In genomic region chr19:5041588-5041987, GRCm38 (mm10) we compare ENCODE assay signal across 8 mouse cellular contexts. TPM values are rescaled to one million over a fixed set of nuclear protein-coding genes. Genes with fewer than 3 reads are reported as not detected.
DNase-seq lines count a peak whose midpoint lies in the region; ATAC-seq and TF ChIP-seq lines count a peak whose summit lies in the region.

No protein-coding gene starts in this region.

- H3K9me3 ChIP-seq in embryonic facial prominence, embryonic 11.5 days (replicated peaks; ENCODE audit: control insufficient read depth, low read length), result no peaks in the 10 kb centered on the region
- H3K9me3 ChIP-seq in intestine, embryonic 14.5 days (ENCODE audit: control insufficient read depth, low read length), result no peaks in the 10 kb centered on the region
- H3K9me3 ChIP-seq in midbrain, postnatal 0 days (ENCODE audit: low read length), result no peaks in the 10 kb centered on the region

- no peak for DNase-seq in layer of hippocampus, adult 2 months (ENCODE audit: low spot score in 2 of 2)
- no peak for DNase-seq in layer of hippocampus, postnatal 25 days (ENCODE audit: extremely low spot score in 1 of 2, low spot score in 1 of 2)
- no peak for DNase-seq in embryonic facial prominence, embryonic 11.5 days (ENCODE audit: low spot score)
- DNase-seq in intestine, embryonic 14.5 days (ENCODE audit: low spot score), result no peak
- no peak for DNase-seq in midbrain, postnatal 0 days (ENCODE audit: low spot score)
- DNase-seq in embryo, embryonic 9.5 days (ENCODE audit: extremely low spot score), result no peak
- no peak for DNase-seq in cerebellum, postnatal 4 days (ENCODE audit: low spot score in 2 of 2)
- DNase-seq in cerebellum, adult 11-12 months, result no peak

- peak overlapping the region; percentile 96 for H3K27ac ChIP-seq in layer of hippocampus, adult 2 months
- 0 out of 2 replicates have a peak overlapping the region, but pooled peaks have one; percentile 4 for H3K27ac ChIP-seq in embryonic facial prominence, embryonic 11.5 days (replicated peaks; ENCODE audit: low read depth, low read length)
- H3K27ac ChIP-seq in intestine, embryonic 14.5 days (ENCODE audit: low read depth), result peak overlapping the region; percentile 5; the same call in 1 of the 2 replicates
- H3K27ac ChIP-seq in midbrain, postnatal 0 days (ENCODE audit: low read depth, low read length), result 0 out of 2 replicates have a peak overlapping the region, but pooled peaks have one; percentile 3

- peak overlapping the region; percentile 92 for H3K4me3 ChIP-seq in layer of hippocampus, adult 2 months
- H3K4me3 ChIP-seq in embryonic facial prominence, embryonic 11.5 days (ENCODE audit: low read depth, low read length), result peak overlapping the region; percentile 86
- H3K4me3 ChIP-seq in intestine, embryonic 14.5 days (ENCODE audit: low read depth, low read length), result peak overlapping the region; percentile 95
- H3K4me3 ChIP-seq in midbrain, postnatal 0 days (ENCODE audit: low read depth, low read length), result peak overlapping the region; percentile 82

- TF ChIP-seq CTCF in layer of hippocampus, adult 2 months (conservative IDR thresholded peaks at IDR 0.05), result no peak
- no peak for TF ChIP-seq CTCF in midbrain, postnatal 0 days (IDR thresholded peaks at IDR 0.05)

- 0 out of 2 replicates have a peak, but pooled peaks have one; percentile 1 for ATAC-seq in embryonic facial prominence, embryonic 11.5 days (replicated peaks; ENCODE audit: insufficient number of reproducible peaks, low FRiP score, low TSS enrichment, low read depth)
- ATAC-seq in intestine, embryonic 14.5 days (replicated peaks; ENCODE audit: low FRiP score, low TSS enrichment, low read depth), result no peak
- no peak for ATAC-seq in midbrain, postnatal 0 days (ENCODE audit: low FRiP score)

- H3K27me3 ChIP-seq in embryonic facial prominence, embryonic 11.5 days (ENCODE audit: control insufficient read depth, insufficient read depth, low read length), result no peaks in the 10 kb centered on the region
- no peaks in the 10 kb centered on the region for H3K27me3 ChIP-seq in intestine, embryonic 14.5 days (replicated peaks; ENCODE audit: control insufficient read depth, insufficient read depth, low read length)
- no peaks in the 10 kb centered on the region for H3K27me3 ChIP-seq in midbrain, postnatal 0 days (ENCODE audit: insufficient read depth, low read length)

- H3K9ac ChIP-seq in embryonic facial prominence, embryonic 11.5 days (replicated peaks; ENCODE audit: low read length), result peak overlapping the region; percentile 86
- H3K9ac ChIP-seq in intestine, embryonic 14.5 days (ENCODE audit: low read length), result peak overlapping the region; percentile 72
- H3K9ac ChIP-seq in midbrain, postnatal 0 days (replicated peaks; ENCODE audit: low read length, poor library complexity, severe bottlenecking), result peak overlapping the region; percentile 76

- peak overlapping the region; percentile 86 for H3K4me2 ChIP-seq in embryonic facial prominence, embryonic 11.5 days (ENCODE audit: low read depth, low read length)
- H3K4me2 ChIP-seq in intestine, embryonic 14.5 days (ENCODE audit: low read length), result peak overlapping the region; percentile 95
- H3K4me2 ChIP-seq in midbrain, postnatal 0 days (ENCODE audit: low read depth, low read length, poor library complexity, severe bottlenecking), result peak overlapping the region; percentile 96

- H3K4me1 ChIP-seq in embryonic facial prominence, embryonic 11.5 days (ENCODE audit: control insufficient read depth, insufficient read depth, low read length), result peaks cover 6% of the 10 kb centered on the region
- H3K4me1 ChIP-seq in intestine, embryonic 14.5 days (replicated peaks; ENCODE audit: control insufficient read depth, insufficient read depth, low read length), result peaks cover 16% of the 10 kb centered on the region
- H3K4me1 ChIP-seq in midbrain, postnatal 0 days (ENCODE audit: insufficient read depth, low read length), result peaks cover 15% of the 10 kb centered on the region

- H3K36me3 ChIP-seq in embryonic facial prominence, embryonic 11.5 days (replicated peaks; ENCODE audit: control insufficient read depth, insufficient read depth, low read depth, low read length), result no peaks in the 10 kb centered on the region
- peaks cover 11% of the 10 kb centered on the region for H3K36me3 ChIP-seq in intestine, embryonic 14.5 days (ENCODE audit: control insufficient read depth, insufficient read depth, low read length)
- H3K36me3 ChIP-seq in midbrain, postnatal 0 days (ENCODE audit: insufficient read depth, low read length), result peaks cover 18% of the 10 kb centered on the region

- WGBS in embryonic facial prominence, embryonic 11.5 days, result 3% methylated on average over 16 of the region's 16 CpGs
- WGBS in intestine, embryonic 14.5 days, result 2% methylated on average over 16 of the region's 16 CpGs
- WGBS in midbrain, postnatal 0 days, result 2% methylated on average over 16 of the region's 16 CpGs

RNA-seq across cellular contexts. Expression of gene Brms1, which starts 0.4 kb away (rescaled TPM):
- 10 to 100 TPM; 21.4 to 25.3 TPM for total RNA-seq in layer of hippocampus, adult 2 months (2021)
- total RNA-seq in layer of hippocampus, postnatal 25 days (2021), result 10 to 100 TPM; 19.2 to 21.4 TPM
- polyA plus RNA-seq in embryonic facial prominence, embryonic 11.5 days (2014; fragmentation: Nextera tagmentation; extraction: Ambion mirVana), result 47.5 and 47.9 TPM in 2 replicates
- polyA plus RNA-seq in intestine, embryonic 14.5 days (2014; fragmentation: Nextera tagmentation; extraction: Ambion mirVana), result 49.6 and 50.8 TPM in 2 replicates
- 2.1 TPM in 1 of 2 replicates, not detected in the other for total RNA-seq in midbrain, postnatal 0 days (2014; rRNA removed)
- 14.3 and 15.3 TPM in 2 replicates for polyA plus RNA-seq in midbrain, postnatal 0 days (2015; fragmentation: Nextera tagmentation; extraction: Ambion mirVana)

RNA-seq across cellular contexts. Expression of gene AC124502.3, which starts 2.9 kb away (rescaled TPM):
- 1 to 10 TPM; 4.1 to 7.6 TPM for total RNA-seq in layer of hippocampus, adult 2 months (2021)
- 1 to 10 TPM; 5.0 to 5.3 TPM for total RNA-seq in layer of hippocampus, postnatal 25 days (2021)
- polyA plus RNA-seq in embryonic facial prominence, embryonic 11.5 days (2014; fragmentation: Nextera tagmentation; extraction: Ambion mirVana), result 0.96 and 1.6 TPM in 2 replicates
- polyA plus RNA-seq in intestine, embryonic 14.5 days (2014; fragmentation: Nextera tagmentation; extraction: Ambion mirVana), result 1.1 and 1.6 TPM in 2 replicates
- 3.8 and 12.5 TPM in 2 replicates for total RNA-seq in midbrain, postnatal 0 days (2014; rRNA removed)
- polyA plus RNA-seq in midbrain, postnatal 0 days (2015; fragmentation: Nextera tagmentation; extraction: Ambion mirVana), result 2.2 and 3.7 TPM in 2 replicates

RNA-seq across cellular contexts. Expression of gene B4gat1, which starts 3.0 kb away (rescaled TPM):
- 100 to 1,000 TPM; 112 to 130 TPM for total RNA-seq in layer of hippocampus, adult 2 months (2021)
- total RNA-seq in layer of hippocampus, postnatal 25 days (2021), result 100 to 1,000 TPM; 131 to 132 TPM
- polyA plus RNA-seq in embryonic facial prominence, embryonic 11.5 days (2014; fragmentation: Nextera tagmentation; extraction: Ambion mirVana), result 38.5 and 40.8 TPM in 2 replicates
- 39.1 and 45.2 TPM in 2 replicates for polyA plus RNA-seq in intestine, embryonic 14.5 days (2014; fragmentation: Nextera tagmentation; extraction: Ambion mirVana)
- total RNA-seq in midbrain, postnatal 0 days (2014; rRNA removed), result 136 and 143 TPM in 2 replicates
- polyA plus RNA-seq in midbrain, postnatal 0 days (2015; fragmentation: Nextera tagmentation; extraction: Ambion mirVana), result 172 and 177 TPM in 2 replicates

RNA-seq across cellular contexts. Expression of gene Rin1, which starts 8.7 kb away (rescaled TPM):
- total RNA-seq in layer of hippocampus, adult 2 months (2021), result 100 to 1,000 TPM; 117 to 119 TPM
- total RNA-seq in layer of hippocampus, postnatal 25 days (2021), result 100 to 1,000 TPM; 109 to 114 TPM
- 0.99 and 1.2 TPM in 2 replicates for polyA plus RNA-seq in embryonic facial prominence, embryonic 11.5 days (2014; fragmentation: Nextera tagmentation; extraction: Ambion mirVana)
- 2.6 and 3.8 TPM in 2 replicates for polyA plus RNA-seq in intestine, embryonic 14.5 days (2014; fragmentation: Nextera tagmentation; extraction: Ambion mirVana)
- 4.0 and 4.3 TPM in 2 replicates for total RNA-seq in midbrain, postnatal 0 days (2014; rRNA removed)
- polyA plus RNA-seq in midbrain, postnatal 0 days (2015; fragmentation: Nextera tagmentation; extraction: Ambion mirVana), result 0.76 and 0.96 TPM in 2 replicates

RNA-seq across cellular contexts. Expression of gene Slc29a2, which starts 17.9 kb away (rescaled TPM):
- total RNA-seq in layer of hippocampus, adult 2 months (2021), result 10 to 100 TPM; 16.2 to 16.7 TPM
- total RNA-seq in layer of hippocampus, postnatal 25 days (2021), result 10 to 100 TPM; 14.2 to 17.6 TPM
- 3.9 and 4.4 TPM in 2 replicates for polyA plus RNA-seq in embryonic facial prominence, embryonic 11.5 days (2014; fragmentation: Nextera tagmentation; extraction: Ambion mirVana)
- 6.8 and 7.0 TPM in 2 replicates for polyA plus RNA-seq in intestine, embryonic 14.5 days (2014; fragmentation: Nextera tagmentation; extraction: Ambion mirVana)
- total RNA-seq in midbrain, postnatal 0 days (2014; rRNA removed), result 21.4 and 30.2 TPM in 2 replicates
- 19.1 and 21.1 TPM in 2 replicates for polyA plus RNA-seq in midbrain, postnatal 0 days (2015; fragmentation: Nextera tagmentation; extraction: Ambion mirVana)

Comparison
In these comparisons a context has a peak if more than half of its experiments do, and no peak if none do; other contexts are left out.
1. H3K27ac ChIP-seq: peak in every context shown above with its lines; median percentile 96 in layer of hippocampus, adult 2 months; 5 in intestine, embryonic 14.5 days; 4 in embryonic facial prominence, embryonic 11.5 days; 3 in midbrain, postnatal 0 days.